Mouse (Mus musculus) Patski (cell line): ENCODE measurements around the gene Pxn. TPM values are rescaled to one million over a fixed set of nuclear protein-coding genes. Genes with fewer than 3 reads are reported as not detected.
"Not testable (repeated sequence)": the region's sequence is repeated elsewhere in the genome, so short reads cannot be mapped to it uniquely, and the experiment has no call there.

ENCODE experiments used
- ATAC-seq: fragments of 100-300 bp; one replicate; pipeline ENCODE4 v1.8.0; 2021
- CTCF ChIA-PET: fragments of 350-600 bp; sonication (Branson Sonifier 250); formaldehyde crosslinking; loops from one replicate; lab custom pipeline; 2022; ENCODE audit warnings: inconsistent platforms; lab: Charles Lee
- POLR2A ChIA-PET: fragments of 350-600 bp; sonication (Branson Sonifier 250); formaldehyde crosslinking; loops from one replicate; lab custom pipeline; 2022; ENCODE audit warnings: antibody characterized with exemption, inconsistent platforms; lab: Charles Lee
- DNase-seq: peaks from one replicate; pipeline ENCODE4 v3.0.0-alpha.2; 2011; ENCODE audit warnings: low read depth, low spot score
- H3K27me3 ChIP-seq: fragments of 371-371 bp; one replicate; pipeline ENCODE4 v1.5.1; 2021
- CTCF ChIP-seq: fragments of 100-300 bp; IDR thresholded peaks from one replicate; pipeline ENCODE4 v1.5.1; 2021
- in situ Hi-C: fragments of 300-500 bp; cut with MboI; formaldehyde crosslinking; loops from 3 replicates; pipeline ENCODE4 v1.11.1; 2018; ENCODE audit warnings: low pct_unique_long_range_greater_than_20kb, mixed read lengths
- polyA plus RNA-seq: library from polyadenylated mRNA; unstranded; gene quantifications from one replicate; pipeline ENCODE4 v1.2.3, GENCODE M21; 2021

Pxn gene
- polyA plus RNA-seq, 1 experiment from 2014 or later, result 136 TPM

DNA sequence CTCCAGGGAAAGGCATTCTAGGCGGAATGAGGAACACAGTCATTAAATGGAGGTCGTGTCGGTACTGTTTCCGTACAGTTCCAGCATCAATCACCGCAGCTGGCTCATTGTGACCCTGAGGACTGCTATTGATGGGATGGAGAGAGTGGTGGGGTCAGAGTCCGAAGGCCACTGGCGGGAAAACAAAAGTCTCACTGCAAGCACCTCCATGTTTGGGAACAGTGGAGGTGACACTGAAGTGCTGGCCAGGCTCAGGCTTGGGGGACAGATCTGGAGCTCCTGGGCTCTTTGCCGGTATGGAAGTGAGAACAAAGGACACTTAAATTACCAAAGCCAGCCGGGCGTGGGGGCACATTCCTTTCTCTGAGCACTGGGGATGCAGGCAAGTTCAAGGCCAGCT, 62.2 kb downstream of the Pxn start:
- no peaks in the 10 kb centered on the region for H3K27me3 ChIP-seq
- DNase-seq, result no peak
- POLR2A ChIA-PET, result interaction anchor here (1.2 kb wide), 2 partner anchors 9 to 26 kb away, joined by 3 to 4 read pairs; partner anchors contain the start of gene Rplp0
- CTCF ChIA-PET, result no interaction called here
- in situ Hi-C loops, result no loop called here
- no peak for TF ChIP-seq CTCF
- no peak for ATAC-seq

DNA sequence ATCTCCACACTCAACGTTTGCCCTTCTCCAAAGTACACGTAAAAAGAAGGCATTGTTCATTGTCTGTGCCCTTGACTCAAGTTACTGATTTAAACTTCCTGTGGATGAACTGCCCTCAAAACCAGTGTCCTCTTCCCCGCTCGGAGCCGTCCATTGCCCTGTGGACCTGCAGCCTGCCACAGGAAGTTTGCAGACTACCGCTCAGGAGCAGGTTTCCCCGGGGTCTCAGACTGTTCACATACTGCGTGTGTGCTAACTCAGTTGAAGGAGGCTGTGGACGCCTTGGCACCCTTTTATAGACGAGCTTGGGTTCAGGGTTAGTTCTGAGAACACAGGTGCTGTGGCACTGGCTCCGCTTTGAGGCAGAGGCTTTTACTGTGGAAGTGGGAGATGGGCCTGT, 62.8 kb downstream of the Pxn start:
- TF ChIP-seq CTCF, result no peak
- in situ Hi-C loops, result no loop called here
- ATAC-seq (no peak), DNase-seq (no peak)
- ChIA-PET POLR2A (interaction anchor here (0.6 to 1.2 kb wide), 2 partner anchors 10 to 303 kb away, joined by 3 to 4 read pairs; partner anchors contain the start of gene Rplp0), CTCF (interaction anchor here (0.7 kb wide), 1 partner anchor 9 kb away, joined by 3 read pairs; no protein-coding TSS in a partner anchor)
- H3K27me3 ChIP-seq, result no peaks in the 10 kb centered on the region

DNA sequence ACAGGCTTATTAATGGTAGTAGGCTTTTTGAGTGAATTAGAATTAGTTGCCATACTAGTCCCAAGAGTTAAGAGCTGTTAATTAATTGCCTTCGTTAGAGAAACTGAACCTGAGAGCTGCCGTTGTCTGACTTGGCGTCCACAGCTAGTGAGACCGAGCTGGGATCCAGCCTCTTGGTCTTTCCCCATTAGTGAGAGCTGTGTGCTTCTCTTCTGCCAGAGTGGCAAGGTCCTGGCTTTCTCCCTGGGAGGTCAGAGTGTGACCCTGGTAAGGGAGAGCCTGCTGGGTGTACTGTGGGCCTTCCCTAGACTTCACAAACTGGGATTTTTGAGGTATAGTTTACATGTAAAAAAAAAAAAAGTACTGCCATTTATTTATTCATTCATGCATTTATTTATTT, 63.2 kb downstream of the Pxn start:
- CTCF ChIA-PET, result interaction anchor here (0.7 kb wide), 1 partner anchor 9 kb away, joined by 3 read pairs; no protein-coding TSS in a partner anchor
- DNase-seq (no peak), ATAC-seq (no peak)
- no peaks in the 10 kb centered on the region for H3K27me3 ChIP-seq
- POLR2A ChIA-PET, result interaction anchor here (0.6 kb wide), 1 partner anchor 302 kb away, joined by 3 read pairs; no protein-coding TSS in a partner anchor
- in situ Hi-C loops, result no loop called here
- no peak for TF ChIP-seq CTCF

DNA sequence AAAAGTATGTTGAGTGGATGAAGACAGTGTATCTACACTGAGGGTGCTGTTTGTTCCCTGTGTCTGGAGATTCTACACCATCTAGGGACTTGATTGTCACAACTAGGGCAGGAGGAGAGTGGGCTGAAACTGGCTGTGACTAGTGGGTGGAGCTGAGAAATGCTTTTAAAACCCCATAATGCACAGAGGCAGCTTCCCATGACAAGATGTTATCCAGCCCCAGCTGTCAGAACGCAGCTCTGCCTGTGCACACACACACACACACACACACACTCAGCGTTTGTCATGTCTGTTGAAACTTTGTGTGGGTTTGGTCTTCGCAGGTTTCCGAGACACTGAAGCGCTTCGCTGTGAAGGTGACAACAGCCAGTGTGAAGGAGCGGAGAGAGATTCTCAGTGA, 64.6 kb downstream of the Pxn start:
- POLR2A ChIA-PET, result no interaction called here

DNA sequence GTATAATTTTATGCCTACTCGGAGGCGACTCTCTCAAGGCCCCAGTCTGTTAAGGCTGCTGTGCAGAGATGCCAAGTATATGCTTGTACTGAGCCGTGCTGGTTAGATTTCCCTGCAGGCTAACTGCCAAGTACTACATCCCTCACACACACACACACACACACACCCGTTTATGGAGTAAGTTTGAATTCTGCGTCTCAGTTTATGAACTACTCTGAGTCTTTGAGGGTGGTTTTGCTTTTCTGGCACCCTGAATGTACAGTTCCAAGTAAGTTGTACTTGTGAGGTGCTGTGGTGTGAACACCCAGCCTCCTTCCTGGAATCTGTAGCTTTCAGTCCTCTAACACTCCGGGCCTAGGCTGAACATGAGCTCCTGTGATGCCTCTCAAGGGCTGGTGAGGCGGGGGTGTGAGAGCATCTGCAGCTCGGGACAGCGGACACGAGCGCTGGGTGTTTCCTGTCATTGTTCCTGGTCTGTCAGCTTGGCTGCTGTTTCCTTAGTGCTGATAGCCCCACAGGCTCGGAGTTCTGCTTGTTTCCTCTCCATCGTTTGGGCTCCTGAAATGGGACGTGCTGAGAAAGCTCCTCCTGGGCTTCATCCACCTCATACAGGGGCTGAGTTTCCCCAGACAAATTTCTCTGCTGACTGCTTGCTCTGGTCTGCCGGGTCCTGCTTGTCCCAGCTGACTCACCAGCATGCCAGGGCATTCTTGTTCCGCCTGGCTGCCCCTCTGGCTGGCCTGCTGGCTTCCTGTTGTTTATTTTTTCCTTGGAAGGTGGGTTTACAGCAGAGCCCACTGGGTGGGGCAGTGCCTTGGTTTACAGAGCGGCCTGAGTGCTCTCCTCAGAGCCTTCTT, 66.4 kb downstream of the Pxn start:
- TF ChIP-seq CTCF, result no peak
- in situ Hi-C loops, result no loop called here
- ChIA-PET POLR2A (interaction anchor here (0.6 to 1.3 kb wide), 6 partner anchors 9 to 938 kb away, joined by 3 to 5 read pairs (median 3); no protein-coding TSS in a partner anchor), CTCF (interaction anchor here (1.1 to 2.2 kb wide), 3 partner anchors 9 to 42 kb away, joined by 3 to 11 read pairs (median 4); partner anchors contain the start of gene Gcn1l1)
- peak; percentile 95 for ATAC-seq
- DNase-seq, result peak; percentile 91
- no peaks in the 10 kb centered on the region for H3K27me3 ChIP-seq

More for the DNA sequence above, 64.6 kb downstream of the Pxn start:
- no peak for TF ChIP-seq CTCF
- no peak for DNase-seq
- in situ Hi-C loops, result no loop called here
- H3K27me3 ChIP-seq, result no peaks in the 10 kb centered on the region
- ATAC-seq, result no peak
- CTCF ChIA-PET, result no interaction called here

DNA sequence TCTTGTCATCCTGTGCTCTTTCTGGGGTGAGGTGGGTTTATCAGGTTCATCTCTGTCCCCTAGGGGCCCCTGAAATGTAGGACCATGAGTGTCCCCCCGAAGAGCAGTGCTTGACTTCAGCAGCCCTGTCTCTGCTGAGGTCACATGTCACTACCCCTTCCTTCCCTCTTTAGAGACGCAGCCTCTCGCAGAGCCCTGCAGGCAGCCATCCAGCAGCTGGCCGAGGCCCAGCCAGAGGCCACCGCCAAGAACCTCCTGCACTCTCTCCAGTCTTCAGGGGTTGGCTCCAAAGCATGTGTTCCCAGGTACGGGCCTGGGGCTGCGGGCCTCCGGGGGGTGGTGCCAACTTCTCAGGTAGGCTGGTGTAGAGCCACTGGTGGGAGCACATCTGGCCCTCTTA, 68.5 kb downstream of the Pxn start:
- DNase-seq, result no peak
- ChIA-PET POLR2A (interaction anchor here (1.3 kb wide), 1 partner anchor 48 kb away, joined by 3 read pairs; no protein-coding TSS in a partner anchor), CTCF (interaction anchor here (1.1 kb wide), 1 partner anchor 13 kb away, joined by 4 read pairs; no protein-coding TSS in a partner anchor)
- ATAC-seq, result no peak
- no peak for TF ChIP-seq CTCF
- in situ Hi-C loops, result no loop called here
- H3K27me3 ChIP-seq, result no peaks in the 10 kb centered on the region

DNA sequence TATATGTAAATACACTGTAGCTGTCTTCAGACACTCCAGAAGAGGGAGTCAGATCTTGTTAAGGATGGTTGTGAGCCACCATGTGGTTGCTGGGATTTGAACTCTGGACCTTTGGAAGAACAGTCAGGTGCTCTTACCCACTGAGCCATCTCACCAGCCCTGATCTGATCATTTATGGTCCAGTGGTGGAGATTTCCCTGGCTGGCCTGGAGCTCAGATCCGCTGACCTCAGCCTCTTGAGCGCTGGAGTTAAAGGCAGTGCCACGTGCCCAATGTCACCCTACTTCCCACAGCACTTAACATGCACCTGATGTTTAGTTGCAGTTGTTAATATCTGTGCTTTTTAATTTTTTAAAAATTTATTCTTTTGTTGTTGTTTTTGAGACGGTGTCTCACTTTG, 71.2 kb downstream of the Pxn start:
- in situ Hi-C loops, result not testable (repeated sequence)

DNA sequence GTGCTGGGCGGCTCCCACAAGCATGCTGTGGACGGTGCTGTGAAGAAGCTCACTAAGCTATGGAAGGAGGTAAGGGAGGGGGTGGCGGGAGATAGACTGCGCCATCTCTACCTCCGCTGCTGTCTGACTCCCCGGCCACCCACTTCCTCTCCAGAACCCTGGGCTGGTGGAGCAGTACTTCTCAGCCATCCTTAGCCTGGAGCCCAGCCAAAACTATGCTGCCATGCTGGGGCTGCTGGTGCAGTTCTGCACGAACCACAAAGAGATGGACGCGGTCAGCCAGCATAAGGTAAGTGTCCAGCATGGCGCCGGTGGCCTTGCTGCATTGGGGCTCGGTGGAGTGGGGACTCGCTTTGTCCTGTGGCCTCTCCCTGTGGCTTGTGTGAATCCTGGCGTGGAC, 72.4 kb downstream of the Pxn start:
- TF ChIP-seq CTCF, result no peak
- no peak for ATAC-seq
- POLR2A ChIA-PET, result no interaction called here
- in situ Hi-C loops, result no loop called here
- CTCF ChIA-PET, result interaction anchor here (1.0 kb wide), 1 partner anchor 9 kb away, joined by 3 read pairs; no protein-coding TSS in a partner anchor
- no peak for DNase-seq
- no peaks in the 10 kb centered on the region for H3K27me3 ChIP-seq

More for the DNA sequence above, 71.2 kb downstream of the Pxn start:
- POLR2A ChIA-PET, DNase-seq, H3K27me3 ChIP-seq, ATAC-seq: not testable (repeated sequence)
- CTCF ChIA-PET, result interaction anchor here (1.4 kb wide), 1 partner anchor 26 kb away, joined by 3 read pairs; no protein-coding TSS in a partner anchor

DNA sequence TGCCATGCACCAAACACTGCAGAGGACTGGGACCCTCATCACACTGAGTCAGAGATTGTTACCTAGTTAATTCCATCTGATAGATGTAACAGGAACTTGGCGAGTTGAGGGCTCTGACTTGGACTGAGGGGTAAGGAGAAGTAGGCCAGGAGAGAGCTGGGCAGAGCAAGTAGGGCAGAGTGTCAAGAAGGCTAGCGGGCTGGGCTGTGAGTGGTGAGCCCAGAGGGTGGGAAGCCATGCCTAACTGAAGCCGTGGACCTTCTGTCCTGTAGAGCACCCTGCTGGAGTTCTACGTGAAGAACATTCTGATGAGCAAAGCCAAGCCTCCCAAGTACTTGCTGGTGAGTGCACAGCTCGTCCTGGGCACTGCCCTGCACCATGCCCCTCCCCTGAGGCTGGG, 72.9 kb downstream of the Pxn start:
- no peak for DNase-seq
- ChIA-PET POLR2A (no interaction called here), CTCF (no interaction called here)
- no peaks in the 10 kb centered on the region for H3K27me3 ChIP-seq
- in situ Hi-C loops, result no loop called here
- no peak for TF ChIP-seq CTCF
- no peak for ATAC-seq

DNA sequence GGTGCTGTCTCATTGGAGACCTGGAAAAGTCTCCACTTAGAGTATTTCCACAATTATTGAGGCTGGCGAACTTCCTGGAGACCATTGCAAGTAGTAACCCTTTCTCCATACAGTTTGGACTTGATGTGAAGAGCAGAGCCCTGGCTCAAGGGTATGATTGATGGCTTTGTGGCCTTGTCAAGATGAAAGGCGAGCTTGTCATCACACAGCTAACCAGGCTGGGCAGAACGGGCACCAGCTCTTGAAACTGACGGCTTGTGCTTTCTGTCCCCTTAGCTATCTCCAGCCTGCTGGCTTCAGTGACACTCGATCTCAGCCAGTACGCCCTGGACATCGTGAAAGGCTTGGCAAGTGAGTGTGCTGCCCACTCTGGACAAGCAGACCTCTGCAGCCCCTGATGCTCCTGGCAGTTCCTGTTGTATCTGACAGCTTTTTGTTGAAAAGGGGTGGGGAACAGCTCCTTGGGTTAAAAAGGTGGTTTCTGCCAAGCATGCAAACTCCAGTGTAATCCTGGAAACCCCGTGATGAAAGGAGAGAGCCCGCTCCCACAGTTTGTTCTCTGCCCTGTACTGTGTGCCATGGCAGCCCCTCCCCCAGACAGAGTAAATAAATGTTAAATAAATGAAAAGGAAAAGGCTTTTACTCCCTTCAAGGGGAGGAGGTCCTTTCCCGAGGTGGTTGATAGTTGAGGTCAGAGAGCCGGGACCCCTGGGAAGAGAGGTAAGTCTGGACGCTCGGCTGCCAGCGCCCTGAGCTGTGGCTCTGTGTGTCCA, 73.9 kb downstream of the Pxn start:
- CTCF ChIA-PET, result interaction anchor here (1.0 kb wide), 1 partner anchor 89 kb away, joined by 3 read pairs; no protein-coding TSS in a partner anchor
- in situ Hi-C loops, result no loop called here
- POLR2A ChIA-PET, result no interaction called here
- no peak for TF ChIP-seq CTCF
- no peaks in the 10 kb centered on the region for H3K27me3 ChIP-seq
- ATAC-seq (no peak), DNase-seq (no peak)
